Comparison of ENCODE assay signal across 8 mouse cellular contexts in the genomic region with DNA sequence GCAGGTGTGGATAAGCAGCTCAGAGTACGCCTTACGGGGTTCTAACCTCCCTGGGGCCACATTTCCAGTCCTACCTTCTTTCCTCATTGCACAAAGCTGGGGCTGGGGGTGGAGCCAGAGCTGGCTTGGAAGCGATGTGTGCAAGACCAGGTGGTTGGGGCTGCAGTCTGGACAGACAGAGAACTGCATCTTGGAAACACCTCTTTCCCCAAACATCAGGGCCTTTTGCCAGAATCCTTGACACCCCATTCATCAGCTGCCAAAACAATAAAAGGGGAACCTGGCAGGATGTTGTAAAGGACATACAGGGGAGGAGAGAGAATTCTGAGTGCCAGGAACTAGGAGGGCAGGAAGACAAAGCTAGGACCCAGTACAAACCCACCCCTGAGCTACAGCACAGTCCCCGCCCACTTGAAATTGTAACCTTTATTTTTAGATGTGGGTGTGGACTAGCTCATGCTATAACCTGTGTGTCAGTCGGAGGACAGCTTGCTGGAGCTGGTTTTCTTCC. TPM values are rescaled to one million over a fixed set of nuclear protein-coding genes. Genes with fewer than 3 reads are reported as not detected.
DNase-seq lines count a peak whose midpoint lies in the region; ATAC-seq and TF ChIP-seq lines count a peak whose summit lies in the region.

No protein-coding gene starts in this region.

- TF ChIP-seq RAD21 in MEL (IDR thresholded peaks at IDR 0.05; ENCODE audit: low read depth, low read length) = no peak

- peak; percentile 74 for DNase-seq in heart, embryonic 10.5 days (ENCODE audit: low spot score)
- DNase-seq in heart, adult 18-20 months = no peak
- peak; percentile 80 for DNase-seq in MEL (ENCODE audit: low read depth, low spot score)
- DNase-seq in lung, postnatal 10 days = peak; percentile 57
- DNase-seq in gastrocnemius, postnatal 4 days (ENCODE audit: low spot score in 2 of 2) = no peak
- no peak for DNase-seq in left cerebral cortex, adult 18-20 months (ENCODE audit: low spot score in 2 of 2)

- peaks cover 22% of the 10 kb centered on the region for H3K4me1 ChIP-seq in heart, embryonic 10.5 days
- H3K4me1 ChIP-seq in MEL (ENCODE audit: control insufficient read depth in 1 of 2, insufficient read depth in 2 of 2, low read length in 2 of 2) = peaks cover 15 to 31% of the 10 kb centered on the region in 2 experiments
- H3K4me1 ChIP-seq in intestine, embryonic 16.5 days (ENCODE audit: control insufficient read depth, insufficient read depth, low read length) = peaks cover 28% of the 10 kb centered on the region
- H3K4me1 ChIP-seq in forebrain, embryonic 12.5 days = peaks cover 25% of the 10 kb centered on the region

- no peak overlapping the region for H3K4me3 ChIP-seq in heart, embryonic 10.5 days
- H3K4me3 ChIP-seq in MEL (ENCODE audit: control insufficient read depth in 1 of 2, insufficient read depth in 1 of 2, low read depth in 2 of 2, low read length in 2 of 2) = no peak overlapping the region
- no peak overlapping the region for H3K4me3 ChIP-seq in intestine, embryonic 16.5 days (ENCODE audit: low read length)
- H3K4me3 ChIP-seq in forebrain, embryonic 12.5 days (replicated peaks) = no peak overlapping the region

- peaks cover 10% of the 10 kb centered on the region for H3K79me2 ChIP-seq in MEL (ENCODE audit: control insufficient read depth, insufficient read depth, low read length, poor library complexity)

- H3K9me3 ChIP-seq in heart, embryonic 10.5 days = no peaks in the 10 kb centered on the region
- H3K9me3 ChIP-seq in MEL (replicated peaks; ENCODE audit: insufficient read depth, low read length) = no peaks in the 10 kb centered on the region
- H3K9me3 ChIP-seq in intestine, embryonic 16.5 days (ENCODE audit: control insufficient read depth, low read length) = no peaks in the 10 kb centered on the region
- no peaks in the 10 kb centered on the region for H3K9me3 ChIP-seq in forebrain, embryonic 12.5 days

- 48% methylated on average over 5 of the region's 5 CpGs for WGBS in heart, embryonic 10.5 days
- 28% methylated on average over 5 of the region's 5 CpGs for WGBS in intestine, embryonic 16.5 days
- WGBS in forebrain, embryonic 12.5 days = 57% methylated on average over 5 of the region's 5 CpGs

- H3K27ac ChIP-seq in heart, embryonic 10.5 days = 0 out of 2 replicates have a peak overlapping the region, but pooled peaks have one; percentile 0
- H3K27ac ChIP-seq in MEL (ENCODE audit: control insufficient read depth, low read depth, low read length) = no peak overlapping the region
- peak overlapping the region; percentile 56 for H3K27ac ChIP-seq in intestine, embryonic 16.5 days (ENCODE audit: low read length)
- H3K27ac ChIP-seq in forebrain, embryonic 12.5 days = no peak overlapping the region

- peaks cover 15% of the 10 kb centered on the region for H3K36me3 ChIP-seq in heart, embryonic 10.5 days
- peaks cover 3 to 15% of the 10 kb centered on the region in 2 experiments for H3K36me3 ChIP-seq in MEL (ENCODE audit: control insufficient read depth in 1 of 2, insufficient read depth in 2 of 2, low read length in 2 of 2)
- H3K36me3 ChIP-seq in intestine, embryonic 16.5 days (ENCODE audit: control insufficient read depth, insufficient read depth, low read length) = peaks cover 4% of the 10 kb centered on the region
- peaks cover 15% of the 10 kb centered on the region for H3K36me3 ChIP-seq in forebrain, embryonic 12.5 days (replicated peaks)

- TF ChIP-seq POLR2A in MEL (IDR thresholded peaks at IDR 0.05; ENCODE audit: control insufficient read depth in 1 of 2, insufficient read depth in 1 of 2, low read depth in 1 of 2, low read length in 2 of 2, poor library complexity in 1 of 2) = no peak

- H3K9ac ChIP-seq in MEL (ENCODE audit: control insufficient read depth, low read depth, low read length, poor library complexity, severe bottlenecking) = peak overlapping the region; percentile 20
- no peak overlapping the region for H3K9ac ChIP-seq in intestine, embryonic 16.5 days (ENCODE audit: low read depth, low read length)
- no peak overlapping the region for H3K9ac ChIP-seq in forebrain, embryonic 12.5 days

- no peak for TF ChIP-seq EP300 in MEL (IDR thresholded peaks at IDR 0.05; ENCODE audit: low read depth in 1 of 2, low read length in 2 of 2)

- H3K4me2 ChIP-seq in intestine, embryonic 16.5 days (ENCODE audit: low read depth, low read length) = no peak overlapping the region
- no peak overlapping the region for H3K4me2 ChIP-seq in forebrain, embryonic 12.5 days

- TF ChIP-seq CTCF in MEL (IDR thresholded peaks at IDR 0.05 in 2 of 3, conservative IDR thresholded peaks at IDR 0.05 in 1 of 3; ENCODE audit: control insufficient read depth in 1 of 3, insufficient read depth in 1 of 3, low read depth in 2 of 3, low read length in 3 of 3, poor library complexity in 1 of 3, severe bottlenecking in 1 of 3) = no peak

- ATAC-seq in intestine, embryonic 16.5 days = peak; percentile 43
- ATAC-seq in forebrain, embryonic 12.5 days (ENCODE audit: low FRiP score) = no peak

- H3K27me3 ChIP-seq in heart, embryonic 10.5 days (ENCODE audit: insufficient read depth, poor library complexity, severe bottlenecking) = no peaks in the 10 kb centered on the region
- H3K27me3 ChIP-seq in MEL (ENCODE audit: control insufficient read depth in 1 of 2, insufficient read depth in 2 of 2, low read length in 2 of 2) = no peaks in the 10 kb centered on the region
- H3K27me3 ChIP-seq in intestine, embryonic 16.5 days (replicated peaks; ENCODE audit: control insufficient read depth, insufficient read depth, low read length) = no peaks in the 10 kb centered on the region
- H3K27me3 ChIP-seq in forebrain, embryonic 12.5 days = no peaks in the 10 kb centered on the region

TF ChIP-seq in MEL, 35 proteins besides CTCF, POLR2A, EP300 and RAD21 (continues in another document):
- no peak for TF ChIP-seq TBP (IDR thresholded peaks at IDR 0.05; ENCODE audit: low read depth, low read length)
- no peak for TF ChIP-seq GABPA (IDR thresholded peaks at IDR 0.05; ENCODE audit: low read depth, low read length)

RNA-seq across cellular contexts. Expression of gene Ppp1r35, which starts 2.2 kb away (rescaled TPM):
- polyA plus RNA-seq in heart, embryonic 10.5 days (2016; fragmentation: Nextera tagmentation; extraction: Ambion mirVana) = 31.3 and 49.2 TPM in 2 replicates
- total RNA-seq in heart, adult 18-20 months (2021) = 10 to 100 TPM in 1 of 2 experiments, 1 to 10 TPM in 1; 9.9 to 12.0 TPM
- total RNA-seq in MEL (2012; rRNA removed) = 35.0 and 35.8 TPM in 2 replicates
- polyA plus RNA-seq in MEL (2012; ENCODE audit: insufficient read depth in 1 of 2, insufficient read length in 2 of 2, low read depth in 1 of 2, low replicate concordance in 2 of 2, missing spikeins in 1 of 2) = 10 to 100 TPM in 1 of 2 experiments, not detected in 1; 46.2 TPM
- polyA plus RNA-seq in intestine, embryonic 16.5 days (2015; fragmentation: Nextera tagmentation; extraction: Ambion mirVana) = 19.3 and 19.8 TPM in 2 replicates
- 55.7 and 60.1 TPM in 2 replicates for polyA plus RNA-seq in forebrain, embryonic 12.5 days (2016; fragmentation: Nextera tagmentation; extraction: Ambion mirVana)
- 10 to 100 TPM; 14.5 to 15.8 TPM for total RNA-seq in gastrocnemius, postnatal 4 days (2021)
- total RNA-seq in left cerebral cortex, adult 18-20 months (2021) = 10 to 100 TPM; 23.7 to 25.7 TPM

RNA-seq across cellular contexts. Expression of gene Mepce, which starts 11.0 kb away (rescaled TPM):
- polyA plus RNA-seq in heart, embryonic 10.5 days (2016; fragmentation: Nextera tagmentation; extraction: Ambion mirVana) = 7.1 and 10.4 TPM in 2 replicates
- 10 to 100 TPM; 24.2 to 28.7 TPM for total RNA-seq in heart, adult 18-20 months (2021)
- total RNA-seq in MEL (2012; rRNA removed) = 49.1 and 58.7 TPM in 2 replicates
- polyA plus RNA-seq in MEL (2012; ENCODE audit: insufficient read depth in 1 of 2, insufficient read length in 2 of 2, low read depth in 1 of 2, low replicate concordance in 2 of 2, missing spikeins in 1 of 2) = 10 to 100 TPM in 1 of 2 experiments, not detected in 1; 74.2 TPM
- polyA plus RNA-seq in intestine, embryonic 16.5 days (2015; fragmentation: Nextera tagmentation; extraction: Ambion mirVana) = 7.1 and 7.4 TPM in 2 replicates
- polyA plus RNA-seq in forebrain, embryonic 12.5 days (2016; fragmentation: Nextera tagmentation; extraction: Ambion mirVana) = 13.4 and 15.4 TPM in 2 replicates
- total RNA-seq in gastrocnemius, postnatal 4 days (2021) = 10 to 100 TPM; 25.0 to 34.2 TPM
- total RNA-seq in left cerebral cortex, adult 18-20 months (2021) = 10 to 100 TPM; 39.1 to 50.2 TPM

RNA-seq across cellular contexts. Expression of gene Zcwpw1, which starts 11.1 kb away (rescaled TPM):
- polyA plus RNA-seq in heart, embryonic 10.5 days (2016; fragmentation: Nextera tagmentation; extraction: Ambion mirVana) = 10.0 and 12.5 TPM in 2 replicates
- total RNA-seq in heart, adult 18-20 months (2021) = under 1 TPM; 0.22 to 0.72 TPM
- total RNA-seq in MEL (2012; rRNA removed) = 5.6 and 11.1 TPM in 2 replicates
- polyA plus RNA-seq in MEL (2012; ENCODE audit: insufficient read depth in 1 of 2, insufficient read length in 2 of 2, low read depth in 1 of 2, low replicate concordance in 2 of 2, missing spikeins in 1 of 2) = 10 to 100 TPM in 1 of 2 experiments, not detected in 1; 16.0 TPM
- 11.0 and 11.8 TPM in 2 replicates for polyA plus RNA-seq in intestine, embryonic 16.5 days (2015; fragmentation: Nextera tagmentation; extraction: Ambion mirVana)
- polyA plus RNA-seq in forebrain, embryonic 12.5 days (2016; fragmentation: Nextera tagmentation; extraction: Ambion mirVana) = 14.6 and 15.2 TPM in 2 replicates
- total RNA-seq in gastrocnemius, postnatal 4 days (2021) = 1 to 10 TPM; 4.3 to 5.6 TPM
- total RNA-seq in left cerebral cortex, adult 18-20 months (2021) = 1 to 10 TPM; 5.9 to 7.6 TPM

RNA-seq across cellular contexts. Expression of gene Tsc22d4, which starts 30.9 kb away (rescaled TPM):
- 147 and 165 TPM in 2 replicates for polyA plus RNA-seq in heart, embryonic 10.5 days (2016; fragmentation: Nextera tagmentation; extraction: Ambion mirVana)
- total RNA-seq in heart, adult 18-20 months (2021) = 100 to 1,000 TPM; 240 to 253 TPM
- total RNA-seq in MEL (2012; rRNA removed) = 52.7 and 58.3 TPM in 2 replicates
- 100 to 1,000 TPM in 1 of 2 experiments, not detected in 1; 203 TPM for polyA plus RNA-seq in MEL (2012; ENCODE audit: insufficient read depth in 1 of 2, insufficient read length in 2 of 2, low read depth in 1 of 2, low replicate concordance in 2 of 2, missing spikeins in 1 of 2)
- polyA plus RNA-seq in intestine, embryonic 16.5 days (2015; fragmentation: Nextera tagmentation; extraction: Ambion mirVana) = 116 and 122 TPM in 2 replicates
- polyA plus RNA-seq in forebrain, embryonic 12.5 days (2016; fragmentation: Nextera tagmentation; extraction: Ambion mirVana) = 68.6 and 73.2 TPM in 2 replicates
- total RNA-seq in gastrocnemius, postnatal 4 days (2021) = 100 to 1,000 TPM; 162 to 187 TPM
- total RNA-seq in left cerebral cortex, adult 18-20 months (2021) = 100 to 1,000 TPM; 139 to 145 TPM

RNA-seq across cellular contexts. Expression of gene Nyap1, which starts 35.1 kb away (rescaled TPM):
- polyA plus RNA-seq in heart, embryonic 10.5 days (2016; fragmentation: Nextera tagmentation; extraction: Ambion mirVana) = 1.4 TPM in 2 replicates
- total RNA-seq in heart, adult 18-20 months (2021) = 1 to 10 TPM in 1 of 2 experiments, under 1 TPM in 1; 0.79 to 1.1 TPM
- 0.39 and 0.42 TPM in 2 replicates for total RNA-seq in MEL (2012; rRNA removed)
- polyA plus RNA-seq in MEL (2012; ENCODE audit: insufficient read depth in 1 of 2, insufficient read length in 2 of 2, low read depth in 1 of 2, low replicate concordance in 2 of 2, missing spikeins in 1 of 2) = 1 to 10 TPM in 1 of 2 experiments, not detected in 1; 1.1 TPM
- polyA plus RNA-seq in intestine, embryonic 16.5 days (2015; fragmentation: Nextera tagmentation; extraction: Ambion mirVana) = 2.2 and 2.3 TPM in 2 replicates
- polyA plus RNA-seq in forebrain, embryonic 12.5 days (2016; fragmentation: Nextera tagmentation; extraction: Ambion mirVana) = 19.5 and 22.6 TPM in 2 replicates
- 1 to 10 TPM in 1 of 2 experiments, under 1 TPM in 1; 0.73 to 1.2 TPM for total RNA-seq in gastrocnemius, postnatal 4 days (2021)
- 10 to 100 TPM; 80.1 to 82.0 TPM for total RNA-seq in left cerebral cortex, adult 18-20 months (2021)

Comparison
In these comparisons a context has a peak if more than half of its experiments do, and no peak if none do; other contexts are left out.
1. DNase-seq: peak in heart, embryonic 10.5 days (single experiment), MEL (single experiment) and lung, postnatal 10 days (single experiment); none in heart, adult 18-20 months (0 of 2), gastrocnemius, postnatal 4 days (0 of 2) and left cerebral cortex, adult 18-20 months (0 of 2).
2. H3K27ac ChIP-seq: peak in heart, embryonic 10.5 days (single experiment) and intestine, embryonic 16.5 days (single experiment); none in MEL (single experiment) and forebrain, embryonic 12.5 days (single experiment).